Mouse (Mus musculus) neural tube, embryonic 11.5 days (tissue): ENCODE data around the gene Nploc4. TPM values are rescaled to one million over a fixed set of nuclear protein-coding genes. Genes with fewer than 3 reads are reported as not detected.
A peak's percentile ranks its signal among the peaks of the same experiment; 100 is the strongest.
"Not testable (repeated sequence)": the region's sequence is repeated elsewhere in the genome, so short reads cannot be mapped to it uniquely, and the experiment has no call there.

Experiments used
- ATAC-seq: fragments of 200-750 bp; cut with Nextera tagmentation; 2 replicates; pipeline ENCODE4 v1.8.0; 2017; ENCODE audit warnings: moderate number of reproducible peaks, mild to moderate bottlenecking, moderate TSS enrichment, moderate library complexity; ENCODE audit not compliant: insufficient read depth, low FRiP score, low TSS enrichment
- DNase-seq: peaks from one replicate; pipeline ENCODE4 v3.0.0-alpha.2; 2015; ENCODE audit warnings: low spot score
- H3K27ac ChIP-seq: fragments of 300-500 bp; sonication (generic); 2 replicates; pipeline ENCODE4 v1.5.1; 2014; ENCODE audit warnings: low read depth, mild to moderate bottlenecking, low read length
- H3K27me3 ChIP-seq: fragments of 300-500 bp; sonication (generic); 2 replicates; pipeline ENCODE4 v1.6.1; 2014; ENCODE audit warnings: mild to moderate bottlenecking, low read length, mixed read lengths; ENCODE audit not compliant: control insufficient read depth, insufficient read depth
- H3K36me3 ChIP-seq: fragments of 300-500 bp; sonication (generic); 2 replicates; pipeline ENCODE4 v1.6.1; 2014; ENCODE audit warnings: mild to moderate bottlenecking, low read length, moderate library complexity, mixed read lengths; ENCODE audit not compliant: control insufficient read depth, insufficient read depth
- H3K4me1 ChIP-seq: fragments of 300-500 bp; sonication (generic); 2 replicates; pipeline ENCODE4 v1.6.1; 2014; ENCODE audit warnings: low read length, mixed read lengths; ENCODE audit not compliant: control insufficient read depth, insufficient read depth
- H3K4me2 ChIP-seq: fragments of 300-500 bp; sonication (generic); 2 replicates; pipeline ENCODE4 v1.6.1; 2014; ENCODE audit warnings: low read depth, mild to moderate bottlenecking, moderate library complexity
- H3K4me3 ChIP-seq: fragments of 300-500 bp; sonication (generic); 2 replicates; pipeline ENCODE4 v1.5.1; 2014; ENCODE audit warnings: low read depth, low read length
- H3K9ac ChIP-seq: fragments of 300-500 bp; sonication (generic); 2 replicates; pipeline ENCODE4 v1.6.1; 2014; ENCODE audit warnings: mild to moderate bottlenecking, low read length
- H3K9me3 ChIP-seq: fragments of 300-500 bp; sonication (generic); 2 replicates; pipeline ENCODE4 v1.6.1; 2016; ENCODE audit warnings: low read length; ENCODE audit not compliant: control insufficient read depth
- WGBS: fragments of 180-500 bp; shearing (Covaris S2); extraction: QIAGEN DNeasy Blood & Tissue Kit; methylation state at CpG from one replicate; pipeline ENCODE4 v1.1.7; 2014; 5-methylcytosine and 5-hydroxymethylcytosine counted together
- polyA plus RNA-seq: library from polyadenylated mRNA; unstranded; fragments of >200 nt; fragmentation: Nextera tagmentation; extraction: Ambion mirVana; gene quantifications from 2 replicates; pipeline ENCODE4 v1.2.1, GENCODE M21; 2014

Gene Nploc4
- polyA plus RNA-seq, 1 experiment from 2014 or later, result 51.0 TPM

GRCm38 (mm10) chr11:120349986-120350702 is 87.4 kb downstream of the Nploc4 start:
- Histone ChIP-seq H3K36me3 (0 out of 2 replicates have a peak, but pooled peaks cover 2% of the 10 kb centered on the region), H3K9ac (peak overlapping the region; percentile 100), H3K4me3 (peak overlapping the region; percentile 100), H3K9me3 (no peaks in the 10 kb centered on the region), H3K27ac (peak overlapping the region; percentile 99), H3K4me1 (peaks cover 28% of the 10 kb centered on the region), H3K27me3 (no peaks in the 10 kb centered on the region), H3K4me2 (peak overlapping the region; percentile 96)
- WGBS, result under 1% methylated on average over 67 of the region's 68 CpGs
- peak; percentile 59 for ATAC-seq
- peak; percentile 97 for DNase-seq

GRCm38 (mm10) chr11:120349371-120349985 is 88.0 kb downstream of the Nploc4 start:
- H3K4me2 ChIP-seq, result peak overlapping the region; percentile 96
- no peaks in the 10 kb centered on the region for H3K9me3 ChIP-seq
- H3K27me3 ChIP-seq, result no peaks in the 10 kb centered on the region
- peak overlapping the region; percentile 100 for H3K4me3 ChIP-seq
- peak overlapping the region; percentile 100 for H3K9ac ChIP-seq
- peaks cover 28% of the 10 kb centered on the region for H3K4me1 ChIP-seq
- WGBS, result 5% methylated on average over 16 of the region's 16 CpGs
- H3K27ac ChIP-seq, result peak overlapping the region; percentile 99
- 0 out of 2 replicates have a peak, but pooled peaks cover 2% of the 10 kb centered on the region for H3K36me3 ChIP-seq
- DNase-seq (no peak), ATAC-seq (peak; percentile 17; the same call in 1 of the 2 replicates)

GRCm38 (mm10) chr11:120348684-120349370 is 88.7 kb downstream of the Nploc4 start:
- Histone ChIP-seq H3K4me1 (peaks cover 28% of the 10 kb centered on the region), H3K9ac (peak overlapping the region; percentile 100)
- WGBS, result 1% methylated on average over 47 of the region's 53 CpGs

GRCm38 (mm10) chr11:120347791-120348683 is 89.5 kb downstream of the Nploc4 start, which contains the start of gene Actg1:
Gene Actg1 (minus strand): TSS chr11:120348542.
- DNase-seq (peak; percentile 93), ATAC-seq (peak; percentile 71)
- Histone ChIP-seq H3K9ac (peak within 1 kb of the TSS; percentile 100), H3K27me3 (no peaks in the 10 kb centered on the region), H3K36me3 (0 out of 2 replicates have a peak, but pooled peaks cover 2% of the 10 kb centered on the region), H3K4me1 (peaks cover 24% of the 10 kb centered on the region), H3K9me3 (no peaks in the 10 kb centered on the region), H3K4me2 (peak within 1 kb of the TSS; percentile 96), H3K4me3 (peak within 1 kb of the TSS; percentile 100), H3K27ac (peak within 1 kb of the TSS; percentile 99)
- WGBS, result under 1% methylated on average over 63 of the region's 103 CpGs

More at GRCm38 (mm10) chr11:120348684-120349370, 88.7 kb downstream of the Nploc4 start:
- H3K9me3 ChIP-seq, result no peaks in the 10 kb centered on the region
- peak overlapping the region; percentile 96 for H3K4me2 ChIP-seq
- peak overlapping the region; percentile 99 for H3K27ac ChIP-seq
- no peaks in the 10 kb centered on the region for H3K27me3 ChIP-seq
- peak overlapping the region; percentile 100 for H3K4me3 ChIP-seq
- peak; percentile 81 for DNase-seq
- H3K36me3 ChIP-seq, result 0 out of 2 replicates have a peak, but pooled peaks cover 2% of the 10 kb centered on the region
- peak; percentile 40 for ATAC-seq

- Histone ChIP-seq H3K4me3 (peak overlapping the region; percentile 100), H3K4me2 (peak overlapping the region; percentile 96), H3K36me3 (0 out of 2 replicates have a peak, but pooled peaks cover 2% of the 10 kb centered on the region), H3K27ac (peak overlapping the region; percentile 99), H3K4me1 (peaks cover 18% of the 10 kb centered on the region), H3K27me3 (no peaks in the 10 kb centered on the region), H3K9me3 (no peaks in the 10 kb centered on the region), H3K9ac (peak overlapping the region; percentile 100)
- WGBS, result 11% methylated on average over 10 of the region's 10 CpGs
- ATAC-seq (no peak), DNase-seq (peak; percentile 22)
These were observed 90.2 kb downstream of the Nploc4 start for GRCm38 (mm10) chr11:120347301-120347700.

GRCm38 (mm10) chr11:120346383-120347034 is 91.0 kb downstream of the Nploc4 start:
- ATAC-seq, H3K27me3 ChIP-seq, H3K9me3 ChIP-seq, H3K36me3 ChIP-seq, H3K27ac ChIP-seq: not testable (repeated sequence)
- H3K4me3 ChIP-seq, result peak overlapping the region; percentile 38
- peak; percentile 9 for DNase-seq
- peak overlapping the region; percentile 47 for H3K4me2 ChIP-seq
- peaks cover 14% of the 10 kb centered on the region for H3K4me1 ChIP-seq
- H3K9ac ChIP-seq, result peak overlapping the region; percentile 50
- WGBS, result 69% methylated on average over 8 of the region's 13 CpGs

- Histone ChIP-seq H3K9ac (peak overlapping the region; percentile 10; the same call in 1 of the 2 replicates), H3K27me3 (no peaks in the 10 kb centered on the region), H3K36me3 (0 out of 2 replicates have a peak, but pooled peaks cover 2% of the 10 kb centered on the region), H3K4me3 (peak overlapping the region; percentile 16; the same call in 1 of the 2 replicates), H3K4me1 (peaks cover 6% of the 10 kb centered on the region), H3K27ac (no peak overlapping the region), H3K4me2 (peak overlapping the region; percentile 47), H3K9me3 (no peaks in the 10 kb centered on the region)
- DNase-seq, result peak; percentile 53
- no peak for ATAC-seq
- 33% methylated on average over 1 of the region's 1 CpGs for WGBS
These were observed 92.3 kb downstream of the Nploc4 start for GRCm38 (mm10) chr11:120345067-120345681.
